ENCODE assay signal across 13 mouse cellular contexts in genomic region chr10:75766856-75767255, GRCm38 (mm10). TPM values are rescaled to one million over a fixed set of nuclear protein-coding genes. Genes with fewer than 3 reads are reported as not detected.
"Had no signal": no experiment of that assay in that cellular context is flagged by ENCODE, and none has a peak within 500 bp of the region (broad histone marks: within the 10 kb centered on the region; RNA-seq: fewer than 3 reads in every experiment).

No protein-coding gene starts in this region.

- H3K27ac ChIP-seq: intestine, embryonic 15.5 days; layer of hippocampus, adult 2 months; liver, embryonic 12.5 days; lung, embryonic 15.5 days; midbrain, embryonic 13.5 days had no signal

- H3K4me3 ChIP-seq: intestine, embryonic 15.5 days; layer of hippocampus, adult 2 months; liver, embryonic 12.5 days; lung, embryonic 15.5 days; midbrain, embryonic 13.5 days had no signal

- H3K9ac ChIP-seq: intestine, embryonic 15.5 days; liver, embryonic 12.5 days; lung, embryonic 15.5 days; midbrain, embryonic 13.5 days had no signal

- DNase-seq: left cerebral cortex, postnatal 4 days; lung, postnatal 14 days; right cerebral cortex, postnatal 14 days; thymus, postnatal 14 days had no signal

- H3K27me3 ChIP-seq: intestine, embryonic 15.5 days; liver, embryonic 12.5 days; lung, embryonic 15.5 days; midbrain, embryonic 13.5 days had no signal

- ATAC-seq: intestine, embryonic 15.5 days; liver, embryonic 12.5 days; midbrain, embryonic 13.5 days had no signal

- H3K4me2 ChIP-seq: intestine, embryonic 15.5 days; liver, embryonic 12.5 days; lung, embryonic 15.5 days; midbrain, embryonic 13.5 days had no signal

- H3K36me3 ChIP-seq: intestine, embryonic 15.5 days; lung, embryonic 15.5 days; midbrain, embryonic 13.5 days had no signal

- H3K9me3 ChIP-seq: intestine, embryonic 15.5 days; liver, embryonic 12.5 days; lung, embryonic 15.5 days; midbrain, embryonic 13.5 days had no signal

RNA-seq across cellular contexts. Expression of gene Gm20441, which starts 13.9 kb away (rescaled TPM):
- polyA plus RNA-seq: intestine, embryonic 15.5 days; liver, embryonic 12.5 days; lung, embryonic 15.5 days; midbrain, embryonic 13.5 days; midbrain, postnatal 0 days; neural tube, embryonic 14.5 days; spleen, adult 2 months; stomach, embryonic 16.5 days had no signal

RNA-seq across cellular contexts. Expression of gene Gstt3, which starts 14.4 kb away (rescaled TPM):
- polyA plus RNA-seq: neural tube, embryonic 14.5 days had no signal
